Mouse (Mus musculus): Measurements from ENCODE around the gene Mfsd4a. TPM values are rescaled to one million over a fixed set of nuclear protein-coding genes. Genes with fewer than 3 reads are reported as not detected.

Mfsd4a gene
- polyA plus RNA-seq, 1 experiment from 2014 or later = 3.2 TPM

DNA sequence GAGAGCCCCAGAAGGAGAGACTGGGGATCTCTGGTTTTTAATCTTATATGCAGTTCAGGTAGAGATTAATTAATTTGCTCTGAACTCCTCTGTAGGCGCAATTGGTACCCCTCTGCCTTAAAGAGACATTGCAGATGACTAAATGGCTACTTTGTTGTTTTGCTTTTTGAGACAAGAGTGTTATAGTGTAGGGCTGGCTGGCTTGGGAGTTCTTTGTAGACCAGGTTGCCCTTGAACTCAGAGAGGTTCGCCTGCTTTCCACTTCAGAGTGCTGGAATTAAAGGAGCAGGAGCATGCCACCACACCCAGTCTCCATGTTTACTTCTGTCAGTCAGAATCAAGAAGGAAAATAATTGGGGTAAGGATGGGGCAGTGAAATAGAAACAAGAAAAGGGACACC lies 64.8 kb downstream of the Mfsd4a start:
- H3K9me3 ChIP-seq (replicated peaks) = no peaks in the 10 kb centered on the region
- no peak overlapping the region for H3K4me3 ChIP-seq (replicated peaks)
- DNase-seq = no peak
- no peak for ATAC-seq (ENCODE audit: low read depth)
- no peaks in the 10 kb centered on the region for H3K36me3 ChIP-seq
- H3K4me2 ChIP-seq = no peak overlapping the region
- H3K27ac ChIP-seq = no peak overlapping the region
- H3K27me3 ChIP-seq = no peaks in the 10 kb centered on the region
- H3K4me1 ChIP-seq (replicated peaks) = peaks cover 21% of the 10 kb centered on the region
- WGBS (ENCODE audit: insufficient replicate concordance) = 62% methylated on average over 2 of the region's 2 CpGs
- no peak overlapping the region for H3K9ac ChIP-seq

DNA sequence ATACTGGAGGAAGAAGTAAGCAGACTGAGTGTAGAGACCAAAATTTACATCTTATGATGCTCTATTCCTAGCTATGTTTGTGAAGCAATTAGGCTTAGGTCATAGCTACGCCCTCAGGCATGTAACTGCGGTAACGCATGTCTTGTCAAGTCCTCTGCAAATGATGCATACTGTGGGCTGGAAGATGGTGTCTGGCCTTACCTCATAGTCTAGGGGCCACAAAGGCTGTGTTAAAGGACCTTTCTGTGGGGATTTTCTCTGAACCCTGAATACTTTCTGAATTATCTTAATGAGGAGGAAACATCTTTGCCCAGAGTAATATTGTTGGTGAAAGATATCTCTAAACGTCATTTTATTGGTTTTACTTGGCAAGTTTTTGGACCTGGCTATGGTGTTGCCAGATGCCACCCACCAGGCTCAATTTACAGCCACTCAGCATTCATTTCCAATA lies 66.0 kb downstream of the Mfsd4a start:
- H3K27ac ChIP-seq = no peak overlapping the region
- H3K4me1 ChIP-seq (replicated peaks) = peaks cover 20% of the 10 kb centered on the region
- H3K9me3 ChIP-seq (replicated peaks) = no peaks in the 10 kb centered on the region
- DNase-seq = no peak
- no peak overlapping the region for H3K9ac ChIP-seq
- WGBS (ENCODE audit: insufficient replicate concordance) = 68% methylated on average over 4 of the region's 4 CpGs
- no peak overlapping the region for H3K4me2 ChIP-seq
- H3K4me3 ChIP-seq (replicated peaks) = no peak overlapping the region
- H3K36me3 ChIP-seq = no peaks in the 10 kb centered on the region
- H3K27me3 ChIP-seq = no peaks in the 10 kb centered on the region
- no peak for ATAC-seq (ENCODE audit: low read depth)

DNA sequence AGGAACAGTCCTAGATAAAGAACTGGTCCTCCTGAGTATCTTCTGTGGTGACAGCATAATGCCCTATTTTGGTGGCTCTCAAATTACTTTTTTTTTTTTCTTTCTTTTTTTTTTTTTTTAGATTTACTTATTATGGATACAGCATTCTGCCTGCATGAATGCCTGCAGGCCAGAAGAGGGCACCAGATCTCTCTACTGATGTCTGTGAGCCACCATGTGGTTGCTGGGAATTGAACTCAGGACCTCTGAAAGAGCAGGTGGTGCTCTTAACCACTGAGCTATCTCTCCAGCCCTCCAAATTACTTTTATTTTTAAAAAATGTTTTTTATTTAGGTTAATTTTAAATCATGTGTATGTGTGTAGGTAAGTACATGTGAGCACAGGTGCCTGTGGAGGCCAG lies 67.4 kb downstream of the Mfsd4a start:
- Histone ChIP-seq H3K27me3 (no peaks in the 10 kb centered on the region), H3K36me3 (no peaks in the 10 kb centered on the region), H3K9me3 (replicated peaks) (no peaks in the 10 kb centered on the region), H3K4me2 (no peak overlapping the region), H3K4me3 (replicated peaks) (no peak overlapping the region), H3K4me1 (replicated peaks) (peaks cover 7% of the 10 kb centered on the region; the same call in 1 of the 2 replicates), H3K27ac (no peak overlapping the region), H3K9ac (no peak overlapping the region)
- ATAC-seq (ENCODE audit: low read depth) (no peak), DNase-seq (no peak)

DNA sequence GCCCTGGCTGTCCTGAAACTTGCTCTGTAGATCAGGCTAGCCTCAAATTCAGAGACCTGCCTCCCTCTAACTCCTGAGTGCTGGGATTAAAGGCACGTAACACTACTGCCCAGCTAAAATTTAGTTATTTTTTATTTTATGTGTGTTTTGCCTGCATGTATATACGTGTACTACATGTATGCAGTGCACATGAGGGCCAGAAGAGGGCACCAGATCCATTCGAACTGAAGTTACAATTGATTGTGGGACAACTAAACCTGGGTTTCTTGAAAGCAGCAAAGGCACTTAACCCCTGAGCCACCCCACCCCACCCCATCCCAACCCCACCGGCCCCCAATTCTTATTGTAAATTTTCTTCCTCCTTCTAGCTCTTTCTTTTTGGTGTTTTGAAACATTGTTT lies 72.8 kb downstream of the Mfsd4a start:
- Histone ChIP-seq H3K36me3 (no peaks in the 10 kb centered on the region), H3K27me3 (no peaks in the 10 kb centered on the region), H3K4me3 (replicated peaks) (no peak overlapping the region), H3K4me1 (replicated peaks) (peaks cover 4% of the 10 kb centered on the region; the same call in 1 of the 2 replicates), H3K9ac (no peak overlapping the region), H3K9me3 (replicated peaks) (no peaks in the 10 kb centered on the region), H3K27ac (no peak overlapping the region), H3K4me2 (no peak overlapping the region)
- 19% methylated on average over 4 of the region's 4 CpGs for WGBS (ENCODE audit: insufficient replicate concordance)
- DNase-seq (peak; percentile 28), ATAC-seq (ENCODE audit: low read depth) (no peak)

DNA sequence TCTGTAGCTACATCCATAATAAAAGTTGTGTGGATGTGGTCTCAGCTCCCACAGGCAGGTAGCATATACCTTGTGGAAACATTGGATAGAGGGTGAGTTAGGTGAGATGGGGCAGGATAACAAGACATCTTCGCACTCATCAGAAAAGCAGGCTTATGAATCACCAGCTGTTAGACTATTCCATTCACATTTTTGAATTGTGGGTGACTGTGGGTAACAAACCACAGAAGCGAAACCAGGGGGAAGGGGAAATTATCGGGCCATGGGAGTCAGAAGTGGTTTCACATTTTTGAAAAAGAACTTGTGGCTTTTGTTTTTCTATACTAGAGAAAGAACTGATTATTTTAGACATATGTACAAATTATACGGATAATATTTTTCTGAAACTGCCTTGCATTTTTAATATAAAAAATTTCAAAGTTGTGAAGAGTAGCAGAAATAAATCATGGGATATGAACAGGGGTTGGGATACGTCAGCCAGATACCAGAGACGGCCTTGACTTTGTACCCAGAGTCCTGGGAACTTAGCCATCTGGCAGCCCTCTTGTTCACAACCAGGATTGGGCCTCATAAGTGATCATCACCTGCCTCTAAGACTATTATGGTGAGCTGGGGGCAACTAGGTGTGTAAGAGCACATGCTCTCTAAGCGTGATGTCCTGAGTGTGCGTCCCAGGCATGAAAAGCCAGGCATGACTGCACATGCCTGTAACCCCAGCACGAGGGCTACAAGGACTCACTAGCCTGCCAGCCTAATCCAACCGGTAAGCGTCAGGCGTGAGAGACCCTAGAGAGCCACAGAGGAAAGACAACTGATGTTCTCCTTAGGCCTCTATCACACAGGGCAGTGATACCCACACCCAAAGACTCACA lies 74.5 kb downstream of the Mfsd4a start:
- no peaks in the 10 kb centered on the region for H3K9me3 ChIP-seq (replicated peaks)
- WGBS (ENCODE audit: insufficient replicate concordance) = 70% methylated on average over 12 of the region's 12 CpGs
- H3K9ac ChIP-seq = no peak overlapping the region
- no peak overlapping the region for H3K27ac ChIP-seq
- DNase-seq = no peak
- peaks cover 4% of the 10 kb centered on the region; the same call in 1 of the 2 replicates for H3K4me1 ChIP-seq (replicated peaks)
- no peak overlapping the region for H3K4me2 ChIP-seq
- no peaks in the 10 kb centered on the region for H3K27me3 ChIP-seq
- no peaks in the 10 kb centered on the region for H3K36me3 ChIP-seq
- no peak for ATAC-seq (ENCODE audit: low read depth)
- H3K4me3 ChIP-seq (replicated peaks) = no peak overlapping the region

DNA sequence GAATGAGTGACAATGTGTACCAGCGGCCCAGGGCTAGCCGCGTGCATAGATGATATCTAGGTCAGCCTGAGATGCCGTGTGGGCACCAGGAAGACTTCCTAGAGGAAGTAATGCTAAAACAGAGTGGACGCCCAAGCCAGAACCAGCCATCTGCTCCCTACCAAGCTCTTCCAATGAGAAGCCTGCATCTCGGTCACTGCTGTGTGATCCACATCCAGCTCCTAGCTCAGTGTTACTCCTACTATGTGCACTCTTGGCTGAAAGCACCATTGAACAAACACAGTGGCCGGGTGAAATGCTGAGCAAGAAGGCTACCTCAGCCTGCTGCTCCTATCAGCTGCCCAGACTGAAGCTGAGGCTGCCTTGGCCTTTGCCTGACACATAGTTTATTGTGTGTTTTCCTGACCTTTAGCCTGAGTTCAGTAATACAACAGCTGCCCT lies 75.3 kb downstream of the Mfsd4a start:
- Histone ChIP-seq H3K9ac (no peak overlapping the region), H3K36me3 (no peaks in the 10 kb centered on the region), H3K4me3 (replicated peaks) (no peak overlapping the region), H3K4me1 (replicated peaks) (peaks cover 4% of the 10 kb centered on the region; the same call in 1 of the 2 replicates), H3K9me3 (replicated peaks) (no peaks in the 10 kb centered on the region), H3K4me2 (no peak overlapping the region), H3K27me3 (no peaks in the 10 kb centered on the region), H3K27ac (no peak overlapping the region)
- WGBS (ENCODE audit: insufficient replicate concordance) = 52% methylated on average over 7 of the region's 7 CpGs
- ATAC-seq (ENCODE audit: low read depth) (0 out of 2 replicates have a peak, but pooled peaks have one; percentile 31), DNase-seq (no peak)

DNA sequence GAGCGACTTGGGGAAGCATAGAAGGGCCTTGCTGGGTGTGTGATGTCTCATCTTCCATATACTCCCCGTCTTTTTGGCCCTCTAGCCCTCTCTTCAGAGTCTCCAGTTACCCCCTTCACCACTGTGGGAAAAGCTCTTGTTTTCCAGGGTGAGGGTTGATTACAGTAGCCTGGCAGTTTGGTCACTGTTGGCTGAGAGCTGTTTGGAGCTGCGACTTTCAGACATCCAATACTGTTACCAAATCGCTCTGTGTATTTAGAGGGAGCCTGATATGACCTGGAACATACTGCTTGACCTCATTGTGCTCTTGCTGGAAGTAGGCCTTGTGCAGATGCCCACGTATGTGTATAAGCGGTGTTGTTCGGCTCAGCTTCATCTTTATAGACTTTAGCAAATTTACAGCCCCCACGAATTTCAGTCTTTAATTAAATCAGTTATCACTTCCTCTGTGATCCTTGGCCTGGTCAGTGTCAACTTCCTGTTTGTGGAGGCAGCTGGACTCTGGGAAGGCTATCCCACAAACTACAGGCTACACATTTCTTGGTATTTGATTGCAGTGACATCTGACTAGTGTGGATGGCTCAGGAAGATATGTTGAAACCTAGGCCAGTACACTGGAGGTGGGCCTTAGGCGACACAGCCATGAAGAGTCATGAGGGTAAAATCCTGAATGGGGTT lies 77.6 kb downstream of the Mfsd4a start:
- DNase-seq = no peak
- ATAC-seq (ENCODE audit: low read depth) = no peak
- peaks cover 4% of the 10 kb centered on the region; the same call in 1 of the 2 replicates for H3K4me1 ChIP-seq (replicated peaks)
- no peak overlapping the region for H3K4me2 ChIP-seq
- H3K27ac ChIP-seq = no peak overlapping the region
- no peaks in the 10 kb centered on the region for H3K27me3 ChIP-seq
- 66% methylated on average over 9 of the region's 9 CpGs for WGBS (ENCODE audit: insufficient replicate concordance)
- H3K9me3 ChIP-seq (replicated peaks) = no peaks in the 10 kb centered on the region
- no peaks in the 10 kb centered on the region for H3K36me3 ChIP-seq
- no peak overlapping the region for H3K4me3 ChIP-seq (replicated peaks)
- H3K9ac ChIP-seq = no peak overlapping the region

DNA sequence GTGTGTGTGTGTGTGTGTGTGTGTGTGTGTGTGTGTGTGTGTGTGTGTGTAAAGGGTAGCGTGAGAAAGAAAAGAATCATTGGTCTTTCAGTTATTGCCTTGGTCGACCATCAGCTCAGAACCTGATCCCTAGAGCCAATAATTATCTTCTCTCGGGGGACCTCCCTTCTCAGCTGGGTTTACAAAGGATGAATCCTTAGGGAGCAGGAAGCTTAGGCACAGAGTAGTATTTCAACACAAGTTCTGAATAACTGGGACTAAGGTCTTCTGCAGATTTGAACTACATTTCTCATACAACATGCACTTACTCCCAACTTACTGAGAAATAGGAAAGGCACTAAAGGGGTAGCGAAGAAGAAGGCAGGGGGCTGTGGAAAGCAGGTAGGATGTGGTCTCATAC lies 78.4 kb downstream of the Mfsd4a start:
- WGBS (ENCODE audit: insufficient replicate concordance) = 69% methylated on average over 4 of the region's 4 CpGs
- ATAC-seq (ENCODE audit: low read depth) = no peak

DNA sequence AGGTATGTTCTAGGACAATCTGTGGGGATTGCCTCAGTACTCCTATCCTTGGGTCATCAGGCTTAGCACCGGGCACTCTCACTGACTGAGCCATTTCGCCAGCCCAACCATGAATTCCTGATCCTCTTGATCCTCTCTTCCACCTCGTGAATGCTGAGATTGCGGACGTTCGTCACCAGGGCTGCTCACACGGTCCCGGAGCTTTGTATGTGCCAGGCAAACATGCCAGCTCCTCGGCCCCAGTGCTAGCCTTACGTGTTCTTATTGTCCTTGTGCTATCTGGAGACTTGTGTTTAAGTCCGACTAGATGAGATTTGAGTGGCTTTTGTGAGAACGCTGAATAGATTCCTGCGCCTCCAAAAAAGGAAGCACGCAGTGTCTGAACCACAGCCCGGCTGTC lies 80.4 kb downstream of the Mfsd4a start:
- DNase-seq (no peak), ATAC-seq (ENCODE audit: low read depth) (no peak)
- no peaks in the 10 kb centered on the region for H3K9me3 ChIP-seq (replicated peaks)
- 61% methylated on average over 15 of the region's 15 CpGs for WGBS (ENCODE audit: insufficient replicate concordance)
- no peak overlapping the region for H3K4me3 ChIP-seq (replicated peaks)
- no peak overlapping the region for H3K4me2 ChIP-seq
- peaks cover under 1% of the 10 kb centered on the region; the same call in 1 of the 2 replicates for H3K4me1 ChIP-seq (replicated peaks)
- H3K9ac ChIP-seq = no peak overlapping the region
- H3K27ac ChIP-seq = no peak overlapping the region
- no peaks in the 10 kb centered on the region for H3K36me3 ChIP-seq
- H3K27me3 ChIP-seq = no peaks in the 10 kb centered on the region

More for the DNA sequence above, 78.4 kb downstream of the Mfsd4a start:
- Histone ChIP-seq H3K9me3 (replicated peaks) (no peaks in the 10 kb centered on the region), H3K27me3 (no peaks in the 10 kb centered on the region), H3K4me3 (replicated peaks) (no peak overlapping the region), H3K27ac (no peak overlapping the region), H3K9ac (no peak overlapping the region), H3K4me1 (replicated peaks) (peaks cover 4% of the 10 kb centered on the region; the same call in 1 of the 2 replicates), H3K36me3 (no peaks in the 10 kb centered on the region), H3K4me2 (no peak overlapping the region)
- DNase-seq = no peak

DNA sequence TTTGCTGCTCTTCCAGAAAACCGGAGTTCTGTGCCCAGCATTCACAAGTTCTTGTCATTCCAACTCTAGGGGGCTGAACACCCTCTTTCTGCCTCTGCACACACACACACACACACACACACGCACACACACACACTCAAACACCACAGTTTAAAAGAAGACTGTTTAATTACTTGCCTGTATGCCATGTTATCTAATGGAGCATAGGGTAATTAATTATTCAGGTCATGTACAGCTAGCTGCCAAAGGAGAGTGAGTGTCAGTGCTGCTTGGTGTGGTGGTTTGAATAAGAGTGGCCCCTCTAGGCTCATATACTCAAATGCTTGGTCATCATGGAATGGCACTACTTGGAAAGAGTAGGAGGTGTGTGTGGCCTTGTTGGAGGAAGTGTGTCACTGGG lies 84.1 kb downstream of the Mfsd4a start:
- Histone ChIP-seq H3K9me3 (replicated peaks) (no peaks in the 10 kb centered on the region), H3K4me3 (replicated peaks) (no peak overlapping the region), H3K4me1 (replicated peaks) (peaks cover 8% of the 10 kb centered on the region), H3K27ac (no peak overlapping the region), H3K9ac (no peak overlapping the region), H3K27me3 (no peaks in the 10 kb centered on the region), H3K4me2 (no peak overlapping the region), H3K36me3 (no peaks in the 10 kb centered on the region)
- 73% methylated on average over 2 of the region's 2 CpGs for WGBS (ENCODE audit: insufficient replicate concordance)
- no peak for DNase-seq
- no peak for ATAC-seq (ENCODE audit: low read depth)

DNA sequence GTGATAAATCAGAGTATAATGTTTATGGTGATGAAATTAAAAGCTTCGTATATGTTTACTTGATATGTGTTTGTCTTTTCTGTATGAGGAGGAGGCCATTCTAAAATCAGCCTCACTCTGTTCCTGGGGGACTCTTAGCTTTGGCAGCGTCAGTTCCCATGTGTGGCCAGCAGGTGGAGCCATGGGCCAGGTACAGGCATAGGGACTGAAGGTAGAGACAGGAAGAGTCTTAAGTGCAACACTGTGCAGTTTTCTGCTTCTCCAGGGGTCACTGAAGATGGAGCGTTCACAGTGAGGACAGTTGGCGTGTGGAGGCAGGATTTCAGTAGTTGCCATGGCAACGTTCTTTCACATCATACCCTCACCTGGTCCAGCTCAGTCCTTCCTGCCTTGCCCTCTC lies 85.0 kb downstream of the Mfsd4a start:
- Histone ChIP-seq H3K4me3 (replicated peaks) (no peak overlapping the region), H3K27ac (no peak overlapping the region), H3K27me3 (no peaks in the 10 kb centered on the region), H3K9ac (no peak overlapping the region), H3K36me3 (no peaks in the 10 kb centered on the region), H3K4me2 (no peak overlapping the region), H3K9me3 (replicated peaks) (no peaks in the 10 kb centered on the region), H3K4me1 (replicated peaks) (peaks cover 8% of the 10 kb centered on the region)
- DNase-seq (peak; percentile 61), ATAC-seq (ENCODE audit: low read depth) (peak; percentile 40)
- 9% methylated on average over 5 of the region's 5 CpGs for WGBS (ENCODE audit: insufficient replicate concordance)
